Mouse (Mus musculus): Measurements from ENCODE around the gene Gpc5. TPM values are rescaled to one million over a fixed set of nuclear protein-coding genes. Genes with fewer than 3 reads are reported as not detected.

Gpc5 gene
- total RNA-seq, 2 experiments from 2014 or later: not detected

DNA sequence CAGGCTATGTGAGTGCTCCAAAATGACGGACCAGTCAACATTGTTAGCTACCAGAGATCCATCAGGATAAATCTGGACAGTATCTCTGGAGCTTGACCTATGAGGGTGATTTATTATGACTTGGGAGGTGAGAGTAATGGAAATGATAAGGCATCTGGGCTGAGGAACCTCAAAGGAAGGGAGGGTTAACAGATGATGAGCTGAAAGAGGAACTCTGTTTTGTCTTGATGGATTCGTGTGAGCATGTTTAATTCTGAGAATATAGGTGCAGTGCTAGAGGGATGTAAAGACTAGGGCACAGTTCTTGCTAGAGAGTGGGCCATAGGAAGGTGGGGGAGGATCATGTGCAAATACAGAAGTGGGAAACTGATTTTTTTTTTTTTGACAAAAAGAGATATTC lies 232.2 kb downstream of the Gpc5 start:
- intact Hi-C loops (cut with DNase I): no loop called here
- DNase-seq: no peak
- TF ChIP-seq CTCF (IDR thresholded peaks at IDR 0.05): no peak
- no peak overlapping the region for H3K4me3 ChIP-seq
- no peak overlapping the region for H3K27ac ChIP-seq

DNA sequence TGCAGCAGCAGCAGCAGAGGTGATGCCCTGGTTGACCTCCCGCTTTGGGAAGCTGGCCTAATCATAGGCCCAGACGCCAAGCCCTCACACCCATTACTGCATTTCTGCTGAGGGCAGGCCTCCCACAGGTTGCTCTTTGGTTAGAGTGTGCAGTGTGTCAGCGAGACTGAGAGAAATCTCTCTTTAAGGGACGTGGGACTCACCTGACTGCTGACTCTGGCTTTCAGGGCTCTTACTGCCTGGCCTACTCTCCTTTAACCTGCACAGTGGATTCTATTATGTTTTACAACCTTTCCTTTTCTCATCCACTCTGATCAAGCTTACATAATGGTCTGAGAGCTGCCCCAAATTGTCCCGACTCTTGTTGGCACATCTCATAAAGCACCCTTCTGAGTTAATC lies 234.4 kb downstream of the Gpc5 start:
- TF ChIP-seq CTCF (IDR thresholded peaks at IDR 0.05): no peak
- intact Hi-C loops (cut with DNase I): no loop called here
- no peak for DNase-seq
- Histone ChIP-seq H3K4me3 (no peak overlapping the region), H3K27ac (no peak overlapping the region)

DNA sequence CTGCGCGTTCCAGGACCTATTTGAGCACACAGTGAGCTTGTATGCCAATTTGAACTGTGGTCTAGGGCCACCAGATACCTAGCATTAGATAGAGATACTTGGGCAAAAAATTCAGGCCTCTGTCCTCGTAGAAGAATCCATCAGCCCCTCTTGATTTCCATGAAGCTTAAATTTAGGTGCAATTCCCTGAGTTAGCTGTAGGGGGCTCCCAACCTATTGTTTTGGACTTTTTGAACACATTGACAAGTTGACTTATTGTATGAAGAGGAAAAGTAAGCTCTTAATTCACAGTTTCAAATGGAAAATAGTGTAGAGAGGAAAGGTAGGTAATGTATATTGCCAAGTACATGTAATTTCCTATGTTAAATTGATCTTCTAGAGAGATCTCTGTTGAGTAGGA lies 247.1 kb downstream of the Gpc5 start:
- Histone ChIP-seq H3K4me3 (no peak overlapping the region), H3K27ac (no peak overlapping the region)
- DNase-seq: no peak
- no peak for TF ChIP-seq CTCF (IDR thresholded peaks at IDR 0.05)
- intact Hi-C loops (cut with DNase I): no loop called here

- Histone ChIP-seq H3K4me3 (no peak overlapping the region), H3K27ac (no peak overlapping the region)
- intact Hi-C loops (cut with DNase I): no loop called here
- no peak for TF ChIP-seq CTCF (IDR thresholded peaks at IDR 0.05)
- no peak for DNase-seq
Observed at GRCm38 (mm10) chr14:115342597-115342996, 250.6 kb downstream of the Gpc5 start.

- DNase-seq: no peak
Observed at GRCm38 (mm10) chr14:115349448-115349847, 257.4 kb downstream of the Gpc5 start.

GRCm38 (mm10) chr14:115365320-115365935 lies 273.4 kb downstream of the Gpc5 start:
- no peak for DNase-seq
- Histone ChIP-seq H3K4me3 (no peak overlapping the region), H3K27ac (no peak overlapping the region)
- intact Hi-C loops (cut with DNase I): no loop called here
- no peak for TF ChIP-seq CTCF (IDR thresholded peaks at IDR 0.05)

More at GRCm38 (mm10) chr14:115349448-115349847, 257.4 kb downstream of the Gpc5 start:
- intact Hi-C loops (cut with DNase I): no loop called here
- Histone ChIP-seq H3K27ac (no peak overlapping the region), H3K4me3 (no peak overlapping the region)
- no peak for TF ChIP-seq CTCF (IDR thresholded peaks at IDR 0.05)

GRCm38 (mm10) chr14:115369611-115370167 lies 277.7 kb downstream of the Gpc5 start:
- no peak overlapping the region for H3K4me3 ChIP-seq
- intact Hi-C loops (cut with DNase I): loop anchor here (5.0 kb wide), 1 partner anchor 297 kb away; no protein-coding TSS in a partner anchor

DNA sequence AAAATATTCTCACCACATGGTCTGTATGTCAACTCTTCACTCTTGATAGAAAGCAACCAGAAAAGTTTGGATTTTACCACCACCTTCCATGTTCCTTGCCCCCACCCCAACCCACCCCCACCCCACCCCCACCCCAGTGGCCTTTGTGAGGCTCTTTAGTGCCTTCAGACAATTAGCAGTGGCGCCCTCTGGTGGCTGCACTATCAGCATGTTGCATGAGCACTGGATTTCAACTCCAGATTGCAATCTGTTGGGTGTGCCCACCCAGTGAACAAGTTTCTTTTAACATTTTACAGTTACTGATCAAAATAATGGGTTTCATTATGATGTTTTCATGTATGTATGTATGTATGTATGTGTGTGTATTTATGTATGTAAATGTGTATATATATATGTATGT lies 279.1 kb downstream of the Gpc5 start:
- no peak overlapping the region for H3K27ac ChIP-seq
- H3K4me3 ChIP-seq: no peak overlapping the region
- DNase-seq: peak; percentile 18
- intact Hi-C loops (cut with DNase I): loop anchor here (5.0 kb wide), 1 partner anchor 299 kb away; no protein-coding TSS in a partner anchor
- TF ChIP-seq CTCF (IDR thresholded peaks at IDR 0.05): peak; percentile 41; the same call in 1 of the 2 replicates

More at GRCm38 (mm10) chr14:115369611-115370167, 277.7 kb downstream of the Gpc5 start:
- H3K27ac ChIP-seq: no peak overlapping the region
- no peak for TF ChIP-seq CTCF (IDR thresholded peaks at IDR 0.05)
- DNase-seq: no peak

- Histone ChIP-seq H3K4me3 (no peak overlapping the region), H3K27ac (no peak overlapping the region)
- intact Hi-C loops (cut with DNase I): loop anchor here (2.0 kb wide), 1 partner anchor 321 kb away; no protein-coding TSS in a partner anchor
- no peak for TF ChIP-seq CTCF (IDR thresholded peaks at IDR 0.05)
- DNase-seq: no peak
Observed at GRCm38 (mm10) chr14:115391831-115392230, 299.8 kb downstream of the Gpc5 start.

- TF ChIP-seq CTCF (IDR thresholded peaks at IDR 0.05): peak; percentile 53
- intact Hi-C loops (cut with DNase I): loop anchor here (2.0 kb wide), 1 partner anchor 322 kb away; no protein-coding TSS in a partner anchor
- H3K27ac ChIP-seq: no peak overlapping the region
- no peak overlapping the region for H3K4me3 ChIP-seq
- no peak for DNase-seq
Observed at GRCm38 (mm10) chr14:115392894-115393524, 301.0 kb downstream of the Gpc5 start.

DNA sequence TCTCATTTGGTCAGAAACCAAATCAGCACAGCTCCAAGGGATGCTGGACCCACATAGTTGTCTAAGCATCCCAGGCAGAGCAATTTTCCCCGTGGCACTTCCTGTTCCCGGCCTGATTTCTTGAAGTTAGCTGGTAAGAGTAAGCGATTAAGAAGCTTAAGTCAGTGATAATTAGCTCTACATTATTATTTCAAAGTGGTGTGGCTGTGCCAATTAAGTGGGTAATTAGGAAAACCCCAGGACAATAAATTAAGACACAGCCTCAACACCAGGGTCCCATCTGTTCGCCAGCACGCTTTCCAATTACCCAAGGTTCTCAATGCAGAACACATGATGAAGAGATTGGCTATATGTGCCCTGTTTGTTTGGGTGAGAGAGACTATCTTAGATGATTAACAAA lies 314.6 kb downstream of the Gpc5 start:
- DNase-seq: no peak
- H3K27ac ChIP-seq: no peak overlapping the region
- TF ChIP-seq CTCF (IDR thresholded peaks at IDR 0.05): no peak
- intact Hi-C loops (cut with DNase I): no loop called here
- no peak overlapping the region for H3K4me3 ChIP-seq

DNA sequence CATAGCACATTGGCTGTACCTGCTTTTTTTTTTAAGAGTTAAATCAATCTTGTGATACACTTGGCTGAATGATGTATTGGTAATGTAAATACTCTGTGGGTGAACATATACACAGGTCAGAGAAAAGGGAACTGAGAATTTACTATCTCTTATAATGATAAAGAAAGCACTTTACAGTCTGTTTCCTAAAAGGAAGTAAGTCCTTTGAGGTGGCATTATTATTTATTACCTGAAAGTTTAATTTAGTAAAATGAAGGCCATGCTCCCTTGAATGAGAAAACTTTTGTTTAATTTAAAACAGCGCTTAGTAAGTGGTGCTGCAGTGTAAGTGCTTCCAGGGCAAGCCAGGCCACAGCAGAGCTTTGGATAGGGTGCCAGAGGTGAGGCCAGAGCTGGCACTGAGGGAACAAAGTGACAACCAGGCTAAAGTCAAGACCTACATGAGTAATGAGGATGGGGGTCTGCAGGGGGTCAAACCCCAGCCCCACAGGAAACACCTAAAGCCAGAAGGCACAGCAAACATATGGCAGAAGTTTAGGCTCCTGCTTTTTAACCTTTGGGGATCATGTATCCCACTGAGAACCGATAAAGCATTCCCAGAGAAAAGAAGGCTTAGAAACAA lies 315.4 kb downstream of the Gpc5 start:
- no peak for DNase-seq
- H3K27ac ChIP-seq: no peak overlapping the region
- intact Hi-C loops (cut with DNase I): no loop called here
- H3K4me3 ChIP-seq: no peak overlapping the region
- TF ChIP-seq CTCF (IDR thresholded peaks at IDR 0.05): no peak

DNA sequence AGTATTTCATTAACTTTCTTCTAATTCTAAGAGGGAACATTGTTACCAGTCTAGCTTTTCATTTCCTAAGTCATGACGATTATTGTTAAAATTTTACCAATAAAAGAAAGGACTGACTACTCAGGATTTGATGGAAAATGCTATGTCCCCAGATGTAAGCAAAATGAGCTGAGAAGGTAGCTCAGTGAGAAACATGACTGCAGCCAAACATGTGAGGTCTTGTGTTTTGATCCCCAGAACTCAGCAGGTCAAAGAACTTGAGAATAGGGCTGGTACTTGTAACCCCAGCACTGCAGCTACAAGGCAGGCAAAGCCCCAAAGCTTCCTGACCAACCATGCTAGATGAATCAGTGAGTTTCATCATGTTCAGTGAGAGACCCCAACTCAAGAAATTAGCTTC lies 318.9 kb downstream of the Gpc5 start:
- TF ChIP-seq CTCF (IDR thresholded peaks at IDR 0.05): no peak
- intact Hi-C loops (cut with DNase I): no loop called here
- Histone ChIP-seq H3K27ac (no peak overlapping the region), H3K4me3 (no peak overlapping the region)
- DNase-seq: no peak
